Mouse (Mus musculus): ENCODE measurements around the gene Gstm4. TPM values are rescaled to one million over a fixed set of nuclear protein-coding genes. Genes with fewer than 3 reads are reported as not detected.
A peak's percentile ranks its signal among the peaks of the same experiment; 100 is the strongest.
"Not testable (repeated sequence)": the region's sequence is repeated elsewhere in the genome, so short reads cannot be mapped to it uniquely, and the experiment has no call there.

Gstm4 gene
- polyA plus RNA-seq, 1 experiment from 2014 or later = 13.8 TPM

- Histone ChIP-seq H3K27me3 (no peaks in the 10 kb centered on the region), H3K4me1 (replicated peaks) (no peaks in the 10 kb centered on the region), H3K9me3 (no peaks in the 10 kb centered on the region), H3K4me3 (replicated peaks) (no peak overlapping the region), H3K27ac (no peak overlapping the region), H3K36me3 (no peaks in the 10 kb centered on the region), H3K9ac (replicated peaks) (no peak overlapping the region), H3K4me2 (replicated peaks) (no peak overlapping the region)
- no peak for ATAC-seq
- 82% methylated on average over 5 of the region's 5 CpGs for WGBS
Measured at GRCm38 (mm10) chr3:108026049-108026448, 18.6 kb downstream of the Gstm4 start.

- Histone ChIP-seq H3K27me3 (no peaks in the 10 kb centered on the region), H3K4me1 (replicated peaks) (no peaks in the 10 kb centered on the region), H3K4me2 (replicated peaks) (no peak overlapping the region), H3K27ac (no peak overlapping the region), H3K36me3 (no peaks in the 10 kb centered on the region), H3K9ac (replicated peaks) (no peak overlapping the region), H3K9me3 (no peaks in the 10 kb centered on the region), H3K4me3 (replicated peaks) (no peak overlapping the region)
- no peak for ATAC-seq
- 84% methylated on average over 4 of the region's 4 CpGs for WGBS
Measured at GRCm38 (mm10) chr3:108025318-108025717, 19.4 kb downstream of the Gstm4 start.

GRCm38 (mm10) chr3:108022650-108023049 is 22.0 kb downstream of the Gstm4 start:
- Histone ChIP-seq H3K36me3 (no peaks in the 10 kb centered on the region), H3K4me2 (replicated peaks) (no peak overlapping the region), H3K4me1 (replicated peaks) (peaks cover 8% of the 10 kb centered on the region), H3K27me3 (no peaks in the 10 kb centered on the region), H3K27ac (no peak overlapping the region), H3K9ac (replicated peaks) (no peak overlapping the region), H3K4me3 (replicated peaks) (no peak overlapping the region), H3K9me3 (no peaks in the 10 kb centered on the region)
- no peak for ATAC-seq
- 79% methylated on average over 6 of the region's 6 CpGs for WGBS

GRCm38 (mm10) chr3:108020351-108021022 is 24.2 kb downstream of the Gstm4 start:
- not testable (repeated sequence) for ATAC-seq; H3K9me3 ChIP-seq; H3K4me3 ChIP-seq (replicated peaks); H3K36me3 ChIP-seq; H3K27ac ChIP-seq; H3K4me2 ChIP-seq (replicated peaks); H3K27me3 ChIP-seq; H3K9ac ChIP-seq (replicated peaks)
- WGBS = 90% methylated on average over 11 of the region's 11 CpGs
- peaks cover 18% of the 10 kb centered on the region for H3K4me1 ChIP-seq (replicated peaks)

- not testable (repeated sequence) for H3K36me3 ChIP-seq; H3K9ac ChIP-seq (replicated peaks); H3K4me3 ChIP-seq (replicated peaks); H3K27me3 ChIP-seq; H3K9me3 ChIP-seq; ATAC-seq; H3K4me2 ChIP-seq (replicated peaks); H3K27ac ChIP-seq
- 64% methylated on average over 3 of the region's 3 CpGs for WGBS
- peaks cover 18% of the 10 kb centered on the region for H3K4me1 ChIP-seq (replicated peaks)
Measured at GRCm38 (mm10) chr3:108019226-108019625, 25.5 kb downstream of the Gstm4 start.

GRCm38 (mm10) chr3:108018190-108018820 is 26.4 kb downstream of the Gstm4 start:
- H3K4me3 ChIP-seq (replicated peaks) = peak overlapping the region; percentile 40
- 0 out of 2 replicates have a peak overlapping the region, but pooled peaks have one; percentile 46 for H3K27ac ChIP-seq
- H3K36me3 ChIP-seq = no peaks in the 10 kb centered on the region
- ATAC-seq = no peak
- 38% methylated on average over 14 of the region's 14 CpGs for WGBS
- peak overlapping the region; percentile 51; the same call in 1 of the 2 replicates for H3K9ac ChIP-seq (replicated peaks)
- H3K9me3 ChIP-seq = no peaks in the 10 kb centered on the region
- H3K27me3 ChIP-seq = peaks cover 6% of the 10 kb centered on the region; the same call in 1 of the 2 replicates
- peaks cover 18% of the 10 kb centered on the region for H3K4me1 ChIP-seq (replicated peaks)
- peak overlapping the region; percentile 88 for H3K4me2 ChIP-seq (replicated peaks)

GRCm38 (mm10) chr3:108017473-108018189 is 27.1 kb downstream of the Gstm4 start, which contains the start of gene Gstm1:
Gene Gstm1, minus strand, starts transcription at chr3:108017973.
- no peaks in the 10 kb centered on the region for H3K36me3 ChIP-seq
- 0% methylated on average over 31 of the region's 31 CpGs for WGBS
- H3K27ac ChIP-seq = peak within 1 kb of the TSS; percentile 46

GRCm38 (mm10) chr3:108016468-108016867 is 28.2 kb downstream of the Gstm4 start:
- H3K27me3 ChIP-seq; H3K4me3 ChIP-seq (replicated peaks); H3K9ac ChIP-seq (replicated peaks); H3K9me3 ChIP-seq; ATAC-seq; H3K27ac ChIP-seq; H3K36me3 ChIP-seq: not testable (repeated sequence)
- Histone ChIP-seq H3K4me2 (replicated peaks) (peak overlapping the region; percentile 88), H3K4me1 (replicated peaks) (peaks cover 21% of the 10 kb centered on the region)
- WGBS = 90% methylated on average over 5 of the region's 5 CpGs

More at GRCm38 (mm10) chr3:108017473-108018189, 27.1 kb downstream of the Gstm4 start, which contains the start of gene Gstm1:
- Histone ChIP-seq H3K9me3 (no peaks in the 10 kb centered on the region), H3K9ac (replicated peaks) (peak within 1 kb of the TSS; percentile 51), H3K27me3 (peaks cover 6% of the 10 kb centered on the region; the same call in 1 of the 2 replicates), H3K4me1 (replicated peaks) (peaks cover 18% of the 10 kb centered on the region), H3K4me2 (replicated peaks) (peak within 1 kb of the TSS; percentile 88), H3K4me3 (replicated peaks) (peak within 1 kb of the TSS; percentile 40)
- peak; percentile 95 for ATAC-seq

GRCm38 (mm10) chr3:108014974-108015346 is 29.7 kb downstream of the Gstm4 start:
- no peak for ATAC-seq
- Histone ChIP-seq H3K9ac (replicated peaks) (no peak overlapping the region), H3K27me3 (peaks cover 6% of the 10 kb centered on the region; the same call in 1 of the 2 replicates), H3K27ac (no peak overlapping the region), H3K9me3 (no peaks in the 10 kb centered on the region), H3K4me3 (replicated peaks) (no peak overlapping the region), H3K4me1 (replicated peaks) (peaks cover 28% of the 10 kb centered on the region), H3K4me2 (replicated peaks) (no peak overlapping the region), H3K36me3 (no peaks in the 10 kb centered on the region)
- 92% methylated on average over 2 of the region's 2 CpGs for WGBS

GRCm38 (mm10) chr3:108014098-108014973 is 30.4 kb downstream of the Gstm4 start:
- Histone ChIP-seq H3K9me3 (no peaks in the 10 kb centered on the region), H3K4me2 (replicated peaks) (no peak overlapping the region), H3K27ac (no peak overlapping the region), H3K4me1 (replicated peaks) (peaks cover 28% of the 10 kb centered on the region), H3K4me3 (replicated peaks) (no peak overlapping the region), H3K9ac (replicated peaks) (no peak overlapping the region), H3K27me3 (peaks cover 6% of the 10 kb centered on the region; the same call in 1 of the 2 replicates), H3K36me3 (no peaks in the 10 kb centered on the region)
- ATAC-seq = no peak
- WGBS = 82% methylated on average over 7 of the region's 8 CpGs

GRCm38 (mm10) chr3:108013331-108013871 is 31.3 kb downstream of the Gstm4 start:
- no peaks in the 10 kb centered on the region for H3K36me3 ChIP-seq
- no peak overlapping the region for H3K27ac ChIP-seq
- no peaks in the 10 kb centered on the region for H3K9me3 ChIP-seq
- 85% methylated on average over 4 of the region's 4 CpGs for WGBS
- no peak overlapping the region for H3K4me2 ChIP-seq (replicated peaks)
- H3K4me3 ChIP-seq (replicated peaks) = no peak overlapping the region
- peaks cover 6% of the 10 kb centered on the region; the same call in 1 of the 2 replicates for H3K27me3 ChIP-seq
- peaks cover 26% of the 10 kb centered on the region for H3K4me1 ChIP-seq (replicated peaks)
- no peak overlapping the region for H3K9ac ChIP-seq (replicated peaks)
- ATAC-seq = no peak
